Mouse (Mus musculus): ENCODE measurements at regions not wholly inside any gene's neighbourhood (a gene's known extent, or its start where the extent isn't known, plus 50 kb on each side); places are given as distances from the start of the nearest gene placed in this dataset.

DNA sequence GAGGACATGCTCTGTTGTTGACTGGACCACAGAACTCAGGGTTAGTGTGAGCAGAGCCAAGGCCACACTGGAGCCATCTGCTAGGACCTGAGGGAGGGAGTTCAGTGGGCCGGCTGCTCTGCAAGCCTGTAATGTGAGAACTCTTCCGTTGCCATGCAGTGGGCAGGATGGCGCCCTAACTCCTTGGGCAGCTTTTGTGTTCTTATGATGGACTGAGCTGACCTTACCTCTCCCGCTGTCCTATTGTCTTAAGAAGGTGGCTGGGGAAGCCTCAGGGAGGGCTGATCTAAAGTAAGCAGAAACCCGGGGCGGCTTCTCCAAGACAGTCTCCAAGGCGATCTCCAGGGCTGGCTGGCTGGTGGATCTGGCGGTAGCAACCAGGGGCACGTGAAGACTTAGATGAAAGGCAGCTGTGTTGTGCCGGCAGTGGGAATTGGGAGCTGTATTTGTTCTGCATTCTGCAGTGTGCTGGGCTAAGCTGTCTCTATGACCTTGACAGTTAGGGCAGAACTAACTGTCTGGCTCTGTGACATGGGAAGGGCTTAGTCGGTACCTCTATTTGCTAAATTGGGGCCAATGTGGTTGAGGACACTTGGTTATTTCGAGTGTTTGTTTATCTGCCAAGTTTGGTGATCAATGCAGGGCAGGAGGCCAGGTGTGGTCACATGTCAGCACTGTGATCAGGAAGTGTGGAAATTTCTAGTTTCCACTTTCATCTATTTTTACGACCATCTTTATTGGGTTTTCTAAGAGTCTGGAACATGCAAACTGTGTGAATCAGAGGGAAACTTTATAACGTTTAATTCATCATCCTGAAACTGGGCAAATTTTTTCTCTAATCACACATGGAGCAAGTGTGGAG is 843.1 kb upstream of the Car8 start:
- DNase-seq = no peak

DNA sequence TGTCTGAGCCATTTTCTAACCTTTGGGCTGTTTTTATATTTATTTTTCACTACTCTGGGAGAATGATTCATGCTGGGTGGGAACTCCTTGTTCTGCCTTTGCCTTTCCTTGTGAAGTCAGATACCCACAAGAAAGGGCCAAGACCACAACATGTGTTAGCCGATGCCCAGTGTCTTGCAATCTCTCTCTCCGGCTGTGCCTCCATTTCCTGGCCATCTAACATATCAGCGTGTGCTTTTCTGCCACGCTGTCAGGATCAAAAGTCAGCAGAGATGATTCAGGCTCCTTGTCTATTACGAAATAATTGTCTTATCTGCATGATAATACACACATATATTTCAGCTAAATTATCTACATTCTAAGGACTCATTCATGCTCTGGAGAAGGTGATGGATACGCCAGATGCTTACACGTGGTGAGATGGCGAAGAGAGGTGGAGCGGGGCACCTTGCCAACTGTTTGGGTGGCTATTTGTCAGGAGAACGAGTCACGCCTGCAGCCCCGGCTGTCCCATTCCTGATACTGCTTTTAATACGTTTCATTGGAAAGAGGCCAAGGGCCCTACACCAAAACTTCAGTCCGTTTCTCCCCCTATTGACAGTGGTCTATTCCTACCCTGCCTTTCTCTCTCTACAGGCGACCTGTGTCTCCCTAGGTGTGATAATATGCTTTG is 842.1 kb upstream of the Car8 start:
- no peak for DNase-seq

DNA sequence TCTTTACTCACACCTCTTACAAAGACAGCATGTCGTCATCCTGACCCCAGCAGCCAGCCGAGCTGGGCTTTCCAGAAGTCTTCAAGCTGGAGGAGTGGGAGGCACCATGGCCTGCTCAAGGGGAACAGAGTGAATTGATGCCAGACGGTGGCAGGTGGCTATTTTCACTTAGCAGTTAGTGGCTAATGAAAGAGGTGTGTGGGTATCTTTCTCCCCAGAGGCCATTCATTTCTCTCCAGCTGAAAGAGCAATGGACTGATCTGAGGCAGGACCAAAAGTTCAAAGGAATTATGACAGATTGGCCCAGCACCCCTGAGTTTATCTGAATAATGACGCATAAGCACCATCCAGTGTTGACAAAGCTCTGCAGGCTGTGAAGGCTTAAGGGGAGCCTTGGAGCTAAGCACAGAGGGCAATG is 841.0 kb upstream of the Car8 start:
- no peak for DNase-seq

DNA sequence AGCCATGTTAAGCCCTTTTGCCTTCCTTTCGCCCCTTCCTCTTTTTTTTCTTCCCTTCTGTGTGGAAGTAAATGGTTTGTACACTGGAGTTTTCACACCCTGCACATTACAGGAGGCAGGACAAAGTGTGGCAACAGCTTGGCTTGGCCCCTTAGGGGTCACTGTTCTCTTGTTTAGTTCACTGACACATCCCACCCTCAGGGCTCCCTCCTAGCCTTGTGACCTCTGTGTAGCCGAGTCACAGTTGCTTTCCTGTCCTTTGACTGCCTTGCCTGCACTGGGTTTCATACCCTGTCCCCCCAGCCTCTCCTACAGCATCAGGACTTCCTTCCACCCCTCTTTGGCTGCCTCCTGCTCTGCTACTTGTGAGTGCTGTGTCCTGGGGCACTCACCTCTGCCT is 835.6 kb upstream of the Car8 start:
- DNase-seq = no peak

DNA sequence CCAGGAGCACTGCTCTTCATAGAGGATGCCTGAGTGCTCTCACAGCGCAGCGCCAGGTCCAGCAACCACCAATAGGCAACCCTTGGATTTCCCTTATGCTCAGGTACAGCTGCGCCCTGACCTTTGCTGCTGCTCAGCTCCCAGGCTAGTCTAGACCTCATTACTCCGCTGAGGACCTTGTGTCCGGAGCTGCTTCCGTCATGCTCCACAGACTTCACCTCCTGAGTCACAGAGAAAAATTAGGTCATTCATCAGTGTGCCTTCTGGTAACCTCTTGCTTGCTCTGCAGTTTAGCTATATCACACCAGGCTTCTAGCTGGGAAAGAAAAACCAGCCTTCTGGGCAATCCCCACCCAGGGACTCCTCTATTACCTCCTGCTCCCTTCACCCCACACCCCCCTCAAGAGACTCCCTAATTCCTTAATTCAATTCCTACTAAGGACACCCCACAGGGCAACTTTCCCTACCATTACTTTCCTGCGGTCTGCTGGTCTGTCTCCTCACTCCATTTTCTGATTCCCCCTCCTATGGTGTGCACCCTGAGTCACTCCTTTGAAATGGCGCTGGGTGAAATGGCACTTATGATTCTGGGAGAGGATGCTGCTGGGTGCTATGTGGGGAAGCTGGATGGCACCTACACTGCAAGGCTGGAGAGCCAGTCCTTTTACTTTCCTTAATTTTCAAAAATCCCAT is 835.0 kb upstream of the Car8 start:
- DNase-seq = peak; percentile 30 to 74

DNA sequence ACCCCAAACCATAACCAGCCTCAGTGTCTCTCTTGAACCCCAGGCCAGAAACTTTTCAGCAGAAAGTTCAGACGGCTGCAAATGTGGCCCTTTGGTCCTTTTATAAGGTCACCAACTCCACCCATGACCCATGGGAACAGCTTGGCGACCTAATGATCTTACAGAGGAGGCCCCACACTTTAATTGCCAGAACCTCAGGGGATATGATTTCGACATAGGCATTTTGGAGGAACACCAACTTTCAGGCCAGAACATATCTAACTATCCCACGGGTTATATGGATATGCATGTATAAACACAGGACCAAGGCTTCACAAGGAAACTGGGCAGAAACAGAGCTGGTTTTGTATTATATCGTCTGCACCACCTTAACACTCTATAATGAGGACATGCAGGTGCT is 833.5 kb upstream of the Car8 start:
- no peak for DNase-seq

DNA sequence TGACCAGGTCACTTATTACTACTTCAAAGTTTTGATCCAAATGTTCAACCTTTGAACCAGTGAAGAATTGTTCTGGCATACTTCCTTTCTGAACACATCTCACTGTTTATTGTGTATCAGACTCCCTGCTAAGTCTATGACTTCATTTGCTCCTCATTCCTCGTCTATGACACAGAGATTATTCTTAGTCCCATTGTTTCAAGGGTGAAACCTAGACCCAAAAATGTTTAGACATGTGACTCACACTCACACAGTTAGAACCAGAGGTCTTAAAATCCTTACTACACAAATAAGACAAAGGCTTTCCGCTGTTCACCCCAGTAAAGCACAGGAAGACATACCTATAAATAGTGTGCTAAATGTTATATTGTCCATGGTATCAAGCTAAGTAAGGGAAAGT is 829.0 kb upstream of the Car8 start:
- DNase-seq = no peak

DNA sequence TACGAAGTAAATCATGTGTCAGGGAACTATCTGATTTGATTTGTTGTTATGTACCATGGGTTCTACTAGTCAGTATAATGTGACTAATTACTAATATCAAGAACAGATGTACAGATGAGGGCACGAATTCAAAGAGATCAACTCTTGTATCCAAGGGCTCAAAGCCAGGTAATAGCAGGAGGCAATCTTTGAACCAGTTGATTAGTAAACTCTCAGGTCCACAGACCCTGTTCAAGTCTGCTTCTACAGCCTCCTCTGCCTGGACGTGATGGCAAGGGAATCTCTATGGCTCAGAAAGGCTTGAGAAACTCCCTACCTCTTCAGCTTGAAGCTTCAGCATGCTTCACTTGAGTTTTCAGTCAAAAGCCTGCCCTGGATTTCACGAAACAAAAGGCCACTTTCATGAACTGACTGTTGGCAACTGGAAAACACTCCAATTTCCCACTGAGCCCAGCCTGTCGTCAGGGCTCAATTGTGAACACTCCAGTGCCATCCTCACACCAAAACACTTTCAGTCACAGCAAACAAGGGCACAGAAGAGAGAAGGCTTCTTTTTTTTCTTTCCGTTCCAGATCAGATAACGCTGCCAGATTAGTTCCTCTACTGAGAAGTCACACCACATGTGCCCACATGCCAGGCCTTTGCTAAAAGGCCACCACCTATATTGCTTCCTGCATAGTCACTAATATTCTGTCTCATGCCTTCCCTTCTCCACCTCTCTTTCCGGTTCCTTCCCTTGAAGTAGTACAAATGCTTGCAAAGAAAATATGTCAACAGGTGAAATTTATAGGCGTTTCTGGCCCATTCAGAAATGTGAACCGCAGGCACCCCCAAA is 827.4 kb upstream of the Car8 start:
- no peak for DNase-seq

DNA sequence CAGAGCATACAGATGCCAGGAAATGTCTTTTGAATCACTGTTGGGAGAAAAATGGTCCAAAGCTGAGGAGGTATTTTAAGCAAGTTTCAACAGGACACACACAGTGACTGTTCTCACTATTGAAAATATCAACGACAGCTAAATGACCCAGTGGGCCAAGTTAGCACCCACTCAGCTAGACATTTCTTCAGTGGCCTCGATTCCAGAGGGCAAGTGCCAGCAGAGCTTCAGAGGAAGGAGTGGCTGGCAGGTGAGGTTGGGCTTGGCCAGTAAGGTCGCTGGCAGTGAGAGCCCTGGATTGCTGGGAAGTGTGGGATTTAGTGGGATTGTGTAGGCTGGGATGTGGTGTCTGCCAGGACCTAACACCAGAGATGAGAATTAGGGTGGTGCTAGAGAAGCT is 823.1 kb upstream of the Car8 start:
- no peak for DNase-seq

DNA sequence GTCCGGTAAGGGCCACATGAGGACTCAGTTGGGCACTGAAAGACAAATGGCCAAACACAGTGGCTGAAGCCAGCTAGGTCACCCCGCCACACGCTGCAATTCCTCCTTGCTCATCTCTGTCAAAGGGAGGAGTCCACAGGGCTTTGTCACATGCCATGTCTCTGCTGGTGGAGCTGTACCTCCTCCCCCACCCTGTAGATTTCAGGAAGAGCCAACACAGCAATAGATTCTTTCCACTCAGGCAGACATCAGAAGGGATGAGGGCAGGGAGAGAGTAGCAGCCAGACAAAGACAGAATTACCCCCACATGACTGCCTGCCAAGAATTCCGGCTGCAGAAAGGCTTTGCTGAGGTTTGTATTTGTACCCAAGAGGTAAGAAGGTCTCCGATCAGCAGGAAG is 821.4 kb upstream of the Car8 start:
- no peak for DNase-seq

DNA sequence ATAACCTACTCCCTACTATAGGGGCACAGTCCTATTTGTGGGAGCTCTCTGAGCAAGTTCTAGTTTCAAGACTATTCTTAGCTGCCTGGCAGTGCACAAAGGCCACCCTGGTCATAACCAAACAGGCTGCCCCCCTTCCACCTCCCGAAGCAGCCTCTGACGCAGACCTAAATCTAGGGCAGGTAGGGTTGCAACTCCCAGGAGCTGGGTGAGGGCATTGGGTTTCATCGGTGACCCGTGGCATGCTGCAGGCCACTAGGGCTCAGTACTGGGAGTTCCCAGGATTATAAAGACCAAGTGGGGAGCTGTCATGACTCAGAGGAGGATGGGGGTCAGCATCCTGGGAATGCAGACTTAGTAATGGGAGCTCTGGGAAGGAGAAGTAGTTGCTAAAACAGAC is 818.8 kb upstream of the Car8 start:
- no peak for DNase-seq

DNA sequence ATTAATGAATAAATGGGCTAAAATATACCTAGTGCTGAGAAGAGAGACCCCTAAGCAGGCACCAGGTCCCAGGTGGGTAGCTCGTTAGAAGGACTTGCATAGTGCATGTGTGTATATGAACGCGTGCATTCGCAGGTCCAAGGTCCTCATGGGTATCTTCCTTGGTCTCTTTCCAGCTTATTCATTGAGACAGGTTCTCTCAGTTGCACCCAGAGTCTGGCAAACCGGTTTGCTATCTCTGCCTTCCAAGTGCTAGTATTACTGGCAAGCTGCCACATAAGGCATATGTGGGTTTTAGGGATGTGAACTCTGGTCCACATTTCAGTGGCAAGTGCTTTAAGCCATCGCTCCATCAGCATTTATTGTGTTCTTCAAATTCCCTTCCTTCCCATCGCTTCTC is 818.3 kb upstream of the Car8 start:
- no peak for DNase-seq

DNA sequence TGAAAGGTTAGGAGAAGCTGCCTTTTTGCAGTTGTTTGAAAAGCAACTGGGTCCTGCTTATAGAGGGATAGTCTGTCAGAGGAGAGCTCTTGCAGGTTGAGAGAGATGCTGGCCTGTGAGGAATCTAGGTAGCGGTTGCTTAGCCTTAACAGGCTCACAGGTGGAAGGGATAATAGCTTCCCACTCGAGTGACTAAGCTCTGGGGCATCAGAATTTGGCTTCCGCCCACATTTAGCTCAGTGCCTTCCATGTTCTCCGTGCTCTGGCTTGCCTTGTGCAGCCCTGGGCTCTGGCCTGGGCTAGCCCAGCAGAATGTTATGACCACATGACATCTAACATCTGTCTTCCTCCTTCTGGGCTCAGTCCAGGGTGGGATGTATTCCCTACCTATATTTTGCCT is 817.0 kb upstream of the Car8 start:
- no peak for DNase-seq

DNA sequence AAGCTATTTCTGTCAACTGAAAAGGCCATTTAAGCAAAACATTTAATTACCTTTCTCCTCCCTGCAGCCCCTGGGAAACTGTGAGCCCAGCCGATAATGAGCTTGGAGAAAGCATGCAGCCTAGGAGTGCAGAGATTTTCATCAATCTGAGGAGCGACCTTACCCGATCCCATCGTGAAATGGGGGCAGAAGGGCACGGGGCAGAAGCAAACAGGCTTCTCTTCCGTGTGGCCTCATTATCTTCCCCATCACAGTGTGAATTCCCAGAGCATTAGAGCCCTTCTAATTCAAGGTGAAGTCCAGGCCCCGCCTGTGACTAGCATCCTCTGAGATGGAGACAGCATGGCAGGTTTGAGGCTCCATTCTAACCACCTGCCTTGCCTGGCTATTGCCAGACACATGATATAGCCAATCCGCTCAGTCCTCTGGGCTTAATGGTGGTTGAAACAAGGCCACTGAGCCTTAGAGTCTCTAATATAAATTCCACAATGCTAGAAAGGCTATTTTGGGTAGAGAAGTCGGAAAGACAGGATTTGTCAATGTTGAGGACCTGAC is 816.5 kb upstream of the Car8 start:
- DNase-seq = no peak

DNA sequence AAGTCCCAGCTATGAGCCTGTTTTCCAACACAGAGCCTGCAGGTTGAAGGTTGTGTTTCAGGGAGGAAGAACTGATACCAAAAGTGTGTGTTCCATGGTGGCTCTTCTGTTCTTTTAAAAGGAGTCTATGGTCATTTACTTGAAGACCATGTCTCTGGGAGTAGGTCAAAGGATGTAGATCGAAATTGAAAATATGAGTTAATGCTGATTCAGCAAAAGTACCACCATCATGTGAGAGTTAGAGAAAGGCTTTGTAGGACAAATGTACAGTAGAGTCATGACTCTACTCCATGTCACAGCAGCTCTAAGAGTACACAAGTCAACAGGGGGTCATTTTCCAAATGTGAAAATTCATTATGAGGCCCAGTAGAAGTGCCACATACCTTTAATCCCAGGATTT is 810.0 kb upstream of the Car8 start:
- DNase-seq = no peak

DNA sequence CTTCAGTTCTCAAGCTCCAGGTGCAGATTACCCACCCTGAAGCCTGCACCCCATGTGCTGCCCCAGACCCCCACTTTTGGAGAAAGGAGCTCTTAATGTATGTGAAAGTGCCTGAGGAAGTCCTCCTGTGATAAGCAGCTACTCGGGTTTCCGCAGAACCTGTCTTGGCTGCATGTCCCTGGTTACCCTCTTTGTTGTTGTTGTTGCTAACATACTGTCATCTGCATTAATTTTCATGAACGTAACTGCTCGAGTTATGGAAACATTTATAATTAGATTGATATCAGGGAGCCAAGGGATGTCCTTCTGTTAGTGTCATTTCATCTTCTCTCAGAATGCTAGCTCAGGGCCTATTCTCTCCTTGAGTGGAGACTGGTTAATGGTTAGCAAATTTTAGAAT is 808.3 kb upstream of the Car8 start:
- DNase-seq = no peak

DNA sequence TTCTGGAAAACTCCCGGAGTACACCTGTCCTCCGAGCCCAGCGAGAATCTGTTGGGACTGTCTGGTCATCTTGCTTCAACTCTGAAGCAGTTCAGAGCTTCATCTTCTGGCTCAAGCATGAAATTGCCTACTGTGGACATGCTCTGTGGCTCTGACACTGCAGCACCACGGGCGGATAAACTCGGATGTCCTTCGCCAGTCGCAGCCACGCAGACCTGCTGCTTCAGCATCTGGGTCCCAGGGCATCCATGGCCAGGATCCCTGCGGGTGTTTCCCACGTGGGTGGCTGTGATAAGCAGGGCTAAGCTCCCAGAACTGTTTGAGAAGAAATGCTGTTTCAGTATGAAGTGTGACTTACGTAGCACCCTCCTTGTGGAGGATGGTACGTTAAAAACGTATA is 807.6 kb upstream of the Car8 start:
- no peak for DNase-seq

DNA sequence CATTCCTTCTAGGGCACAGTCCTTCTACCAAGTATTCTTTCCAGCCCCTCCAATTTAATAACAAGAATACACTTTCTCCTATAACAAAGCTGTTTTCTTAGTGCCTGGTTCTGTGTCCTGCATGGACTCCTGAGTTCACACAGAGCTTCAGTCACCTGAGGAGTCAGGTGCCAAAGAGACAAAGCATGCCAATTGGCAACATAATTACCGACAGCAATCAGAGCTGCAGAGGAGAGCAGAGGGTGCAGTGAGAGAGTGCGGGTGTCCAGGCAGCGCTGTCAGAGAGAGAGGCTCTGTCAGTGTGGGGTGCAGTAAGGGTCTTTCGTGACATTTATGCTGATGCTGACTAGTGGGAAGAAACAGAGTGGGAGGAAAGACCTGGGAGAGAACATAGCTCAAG is 807.2 kb upstream of the Car8 start:
- no peak for DNase-seq

DNA sequence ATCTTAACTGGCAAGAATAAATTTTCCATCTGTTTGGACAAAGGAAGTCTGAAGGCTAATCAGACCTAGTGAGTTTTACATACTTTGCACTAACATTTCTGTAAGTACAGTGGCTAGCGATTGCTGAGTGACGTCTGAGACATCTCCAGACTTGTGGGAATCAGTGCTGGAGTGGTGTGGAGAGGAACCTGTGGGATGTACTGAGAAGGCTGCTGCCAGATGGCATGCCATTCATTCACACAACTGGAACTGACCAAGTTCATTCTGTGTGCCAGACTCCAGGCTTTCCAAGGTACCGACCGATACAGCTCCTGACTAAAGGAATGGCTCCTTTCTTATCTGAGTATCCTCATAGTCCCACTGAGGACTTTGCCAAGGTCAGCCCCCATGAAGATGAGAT is 797.2 kb upstream of the Car8 start:
- DNase-seq = no peak

DNA sequence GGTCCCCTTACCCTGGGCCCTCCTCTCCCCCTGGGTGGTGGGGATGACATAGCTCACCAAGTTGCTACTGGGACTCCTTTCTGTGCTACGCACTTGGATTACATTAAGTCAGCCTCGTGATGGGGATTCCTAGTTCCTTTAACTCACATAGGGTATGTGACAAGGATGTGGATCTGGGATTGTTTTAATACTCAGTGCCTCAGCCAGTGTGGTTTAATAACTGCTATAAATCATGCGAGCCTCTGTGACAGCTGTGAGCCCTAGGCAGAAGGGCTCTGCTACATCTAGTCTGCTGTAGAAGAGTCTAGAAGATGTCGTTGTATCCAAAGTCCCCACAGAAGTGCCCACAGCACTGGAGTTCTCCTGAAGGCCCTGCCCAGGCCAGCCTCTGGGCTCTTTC is 796.5 kb upstream of the Car8 start:
- DNase-seq = no peak

DNA sequence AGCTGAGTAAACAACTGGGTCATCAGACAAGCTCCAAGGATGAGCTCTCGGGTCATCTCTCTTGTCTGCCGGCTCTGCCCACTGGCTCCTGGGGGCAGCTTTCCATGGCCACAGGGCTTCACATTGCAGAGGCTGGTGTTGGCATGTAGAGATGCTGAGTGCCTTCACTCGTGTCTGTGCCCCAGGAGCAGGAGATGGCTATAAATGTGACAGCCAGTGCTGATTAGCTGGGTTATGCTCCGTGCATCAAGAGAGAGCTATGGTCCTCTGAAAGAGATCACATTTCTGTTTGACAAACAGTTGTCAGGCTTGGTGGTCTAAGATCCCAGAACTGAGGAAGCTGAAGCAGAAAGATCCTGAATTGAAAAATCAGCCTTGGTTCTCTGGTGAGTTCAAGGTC is 795.4 kb upstream of the Car8 start:
- no peak for DNase-seq

DNA sequence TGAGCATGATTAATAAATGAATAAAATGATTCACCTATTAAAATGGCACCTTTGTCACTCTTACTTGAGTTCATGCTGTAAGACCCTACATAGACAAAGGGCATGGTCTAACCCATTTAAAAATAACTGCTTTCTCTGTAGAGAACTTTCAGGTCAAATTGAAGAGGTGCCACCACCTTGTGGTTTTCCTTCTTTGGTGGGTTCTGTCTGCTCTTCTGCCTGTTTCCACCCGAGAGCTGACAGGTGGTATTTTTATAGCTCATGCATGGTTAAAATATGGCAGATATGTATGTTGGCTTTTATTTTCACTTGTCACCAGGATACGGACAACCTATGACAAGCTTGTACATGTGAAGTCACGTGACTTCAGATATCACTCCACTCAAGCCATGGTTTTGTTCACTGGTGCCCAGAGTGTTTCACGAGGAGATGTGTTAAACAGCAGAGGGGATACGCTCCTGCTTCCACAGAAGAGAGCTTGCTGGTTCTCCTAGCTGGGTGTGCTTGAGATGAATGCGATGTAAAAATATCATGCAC is 794.3 kb upstream of the Car8 start:
- DNase-seq = no peak

DNA sequence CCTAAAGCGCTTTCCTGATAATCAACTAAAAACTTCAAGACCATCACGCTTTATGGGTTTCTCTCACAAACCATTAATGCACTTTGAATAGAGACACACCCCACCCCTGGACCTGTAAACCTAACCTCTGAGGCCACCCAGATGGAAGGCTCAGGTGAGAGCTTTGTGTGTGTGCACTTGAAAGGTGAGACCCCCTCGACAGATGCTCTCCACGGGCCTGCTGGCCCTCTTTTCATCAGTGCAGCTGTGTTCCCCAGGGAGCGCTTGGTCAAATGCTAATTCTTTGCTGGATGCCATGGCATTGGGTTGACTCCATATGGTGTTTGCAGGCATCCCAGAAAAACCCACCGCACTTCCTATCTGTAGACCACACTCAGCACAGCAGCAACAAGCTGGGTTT is 792.8 kb upstream of the Car8 start:
- no peak for DNase-seq
